Mouse (Mus musculus) forebrain, embryonic 13.5 days (tissue): ENCODE measurements at regions not wholly inside any gene's neighbourhood (a gene's known extent, or its start where the extent isn't known, plus 50 kb on each side); places are given as distances from the start of the nearest gene placed in this dataset.

ENCODE experiments used
- ATAC-seq: fragments of 200-750 bp; cut with Nextera tagmentation; 2 replicates; pipeline ENCODE4 v1.8.0; 2017
- H3K27ac ChIP-seq: fragments of 300-500 bp; sonication (generic); 2 replicates; pipeline ENCODE4 v1.5.1; 2015; ENCODE audit warnings: inconsistent platforms, mild to moderate bottlenecking, moderate library complexity
- H3K27me3 ChIP-seq: fragments of 300-500 bp; sonication (generic); 2 replicates; pipeline ENCODE4 v1.6.1; 2015; ENCODE audit warnings: mild to moderate bottlenecking, inconsistent platforms
- H3K36me3 ChIP-seq: fragments of 300-500 bp; sonication (generic); 2 replicates; pipeline ENCODE4 v1.6.1; 2015; ENCODE audit warnings: mild to moderate bottlenecking, inconsistent platforms; ENCODE audit not compliant: poor library complexity, severe bottlenecking
- H3K4me1 ChIP-seq: fragments of 300-500 bp; sonication (generic); 2 replicates; pipeline ENCODE4 v1.6.1; 2015; ENCODE audit warnings: inconsistent platforms
- H3K4me2 ChIP-seq: fragments of 300-500 bp; sonication (generic); 2 replicates; pipeline ENCODE4 v1.6.1; 2015; ENCODE audit warnings: inconsistent platforms, mild to moderate bottlenecking, moderate library complexity
- H3K4me3 ChIP-seq: fragments of 300-500 bp; sonication (generic); 2 replicates; pipeline ENCODE4 v1.5.1; 2015; ENCODE audit warnings: mild to moderate bottlenecking, inconsistent platforms
- H3K9ac ChIP-seq: fragments of 300-500 bp; sonication (generic); 2 replicates; pipeline ENCODE4 v1.6.1; 2015; ENCODE audit warnings: mild to moderate bottlenecking, inconsistent platforms
- H3K9me3 ChIP-seq: fragments of 300-500 bp; sonication (generic); replicated peaks from 2 replicates; pipeline ENCODE4 v1.6.1; 2016; ENCODE audit warnings: inconsistent platforms
- WGBS: fragments of 180-500 bp; shearing (Covaris S2); methylation state at CpG from one replicate; pipeline ENCODE4 v1.1.7; 2015; 5-methylcytosine and 5-hydroxymethylcytosine counted together

GRCm38 (mm10) chr9:23050751-23051150 is 172.1 kb upstream of the Bmper start:
- Histone ChIP-seq H3K9ac (no peak overlapping the region), H3K27ac (no peak overlapping the region), H3K27me3 (no peaks in the 10 kb centered on the region), H3K4me2 (no peak overlapping the region), H3K36me3 (no peaks in the 10 kb centered on the region), H3K9me3 (no peaks in the 10 kb centered on the region), H3K4me1 (no peaks in the 10 kb centered on the region), H3K4me3 (no peak overlapping the region)
- no peak for ATAC-seq
- 43% methylated on average over 2 of the region's 2 CpGs for WGBS

DNA sequence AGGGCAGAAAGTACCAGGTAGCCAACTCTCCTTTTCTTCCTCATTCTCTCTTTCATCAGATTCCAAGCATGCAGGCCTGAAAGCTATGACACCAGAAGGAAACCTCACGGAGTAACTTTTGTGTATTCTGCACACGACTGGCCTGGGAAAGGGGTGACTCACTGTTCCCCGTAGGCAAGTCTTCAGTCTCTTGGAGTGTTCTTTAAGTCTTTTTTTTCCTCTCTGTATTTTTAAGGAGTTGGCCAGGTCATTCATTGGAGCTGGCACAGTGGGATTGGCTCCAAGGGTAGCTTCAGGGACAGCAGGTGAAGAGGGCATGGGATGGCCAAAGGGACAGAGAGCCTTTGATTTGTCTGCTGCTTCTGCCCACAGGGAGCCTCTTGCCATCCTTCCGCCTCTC is 163.3 kb upstream of the Bmper start:
- 83% methylated on average over 4 of the region's 4 CpGs for WGBS

DNA sequence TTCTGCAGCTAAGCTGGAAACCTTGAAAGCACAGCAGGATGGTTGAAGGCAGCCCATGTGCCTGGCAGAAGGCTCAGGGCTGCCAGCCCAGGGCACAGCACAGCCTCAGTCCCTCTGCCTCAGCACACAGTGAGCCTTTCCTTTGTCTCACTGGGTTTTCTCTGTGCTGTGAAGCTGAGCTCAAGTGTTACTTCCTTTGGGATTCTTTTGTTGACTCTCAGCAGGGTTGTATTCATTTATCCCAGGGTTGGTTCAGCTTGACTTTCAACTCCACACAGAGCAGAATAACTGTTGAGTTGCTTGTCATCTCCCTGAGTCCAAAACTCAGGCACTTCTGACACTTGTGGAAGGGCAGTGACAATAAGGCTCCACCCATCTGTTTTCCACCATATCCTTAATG is 162.3 kb upstream of the Bmper start:
- Histone ChIP-seq H3K4me1 (peaks cover 34% of the 10 kb centered on the region), H3K36me3 (no peaks in the 10 kb centered on the region), H3K4me2 (no peak overlapping the region), H3K9me3 (no peaks in the 10 kb centered on the region), H3K27me3 (no peaks in the 10 kb centered on the region), H3K4me3 (no peak overlapping the region), H3K9ac (no peak overlapping the region), H3K27ac (peak overlapping the region; percentile 65)
- ATAC-seq: no peak

More for the DNA sequence above, 163.3 kb upstream of the Bmper start:
- ATAC-seq: no peak
- no peak overlapping the region for H3K4me3 ChIP-seq
- H3K27ac ChIP-seq: no peak overlapping the region
- H3K4me2 ChIP-seq: no peak overlapping the region
- H3K36me3 ChIP-seq: no peaks in the 10 kb centered on the region
- H3K4me1 ChIP-seq: peaks cover 34% of the 10 kb centered on the region
- no peaks in the 10 kb centered on the region for H3K27me3 ChIP-seq
- no peak overlapping the region for H3K9ac ChIP-seq
- H3K9me3 ChIP-seq: no peaks in the 10 kb centered on the region

DNA sequence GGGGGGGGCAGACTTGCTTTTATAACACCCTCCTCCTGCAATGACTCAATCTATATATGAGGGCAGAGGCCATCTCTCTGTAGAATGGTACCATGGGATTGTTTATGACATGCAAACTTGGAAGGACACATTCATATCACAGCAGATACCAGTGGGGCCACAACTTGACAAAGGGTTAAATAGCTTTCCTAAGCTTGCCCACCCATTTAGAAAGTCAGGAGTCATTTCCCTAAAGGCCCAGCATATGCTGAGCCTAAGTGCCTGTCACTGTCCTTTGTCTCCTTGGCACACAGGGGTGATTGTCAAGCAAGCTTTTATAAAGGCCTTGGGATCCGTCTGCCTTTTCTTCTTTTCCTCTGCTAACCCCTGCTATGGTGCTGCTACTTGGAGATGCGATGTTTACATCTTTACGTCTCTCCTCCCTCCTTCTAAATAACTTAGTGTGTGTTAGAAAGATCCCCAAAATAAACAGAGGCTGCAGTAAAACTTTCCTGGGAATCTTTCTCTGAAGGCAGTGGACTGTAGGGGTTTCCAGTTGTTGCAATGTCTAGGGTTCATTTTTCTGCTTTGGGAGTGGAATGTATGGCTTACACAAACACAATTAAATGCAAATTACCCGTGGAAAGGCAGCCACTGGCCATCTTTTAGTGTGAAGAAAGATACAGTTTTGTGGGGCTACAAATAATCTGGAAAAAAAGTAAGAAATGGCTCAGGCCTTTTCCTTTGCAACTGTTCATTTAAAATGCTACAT is 161.5 kb upstream of the Bmper start:
- WGBS: 10% methylated on average over 4 of the region's 4 CpGs
- H3K9ac ChIP-seq: no peak overlapping the region
- H3K4me1 ChIP-seq: peaks cover 34% of the 10 kb centered on the region
- no peak overlapping the region for H3K4me3 ChIP-seq
- H3K9me3 ChIP-seq: no peaks in the 10 kb centered on the region
- no peak overlapping the region for H3K4me2 ChIP-seq
- no peak for ATAC-seq
- no peaks in the 10 kb centered on the region for H3K27me3 ChIP-seq
- H3K27ac ChIP-seq: peak overlapping the region; percentile 65
- H3K36me3 ChIP-seq: no peaks in the 10 kb centered on the region

DNA sequence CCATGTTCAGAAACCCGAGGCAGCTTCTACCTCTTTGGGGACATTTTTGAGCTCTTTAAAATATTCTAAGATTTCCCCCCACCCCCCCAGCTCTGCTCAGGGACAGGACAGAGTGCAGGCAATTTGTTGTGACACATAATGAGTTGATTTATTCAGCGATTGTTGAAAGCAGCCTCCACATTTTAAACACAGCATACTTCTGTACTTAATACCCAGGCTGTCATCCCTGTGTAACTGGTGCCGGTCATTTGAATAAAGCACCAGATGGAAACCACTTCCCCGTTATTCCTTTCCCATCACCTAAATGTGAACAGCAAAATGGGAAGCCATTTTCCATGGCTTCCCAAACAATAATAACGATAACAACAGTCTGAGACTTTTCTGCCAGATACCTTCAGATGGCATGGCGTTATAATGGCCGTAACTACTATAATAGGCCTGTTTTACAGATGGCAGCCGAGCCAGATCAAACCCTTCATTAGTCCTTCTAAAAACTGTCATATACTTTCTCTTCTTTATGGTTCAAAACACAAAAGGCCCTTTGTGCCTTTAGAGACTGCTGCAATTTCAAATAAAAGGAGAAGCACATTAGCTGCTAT is 160.7 kb upstream of the Bmper start:
- Histone ChIP-seq H3K4me1 (peaks cover 34% of the 10 kb centered on the region), H3K4me3 (no peak overlapping the region), H3K36me3 (no peaks in the 10 kb centered on the region), H3K27me3 (no peaks in the 10 kb centered on the region), H3K27ac (peak overlapping the region; percentile 65), H3K9ac (no peak overlapping the region), H3K9me3 (no peaks in the 10 kb centered on the region), H3K4me2 (peak overlapping the region; percentile 11; the same call in 1 of the 2 replicates)
- peak; percentile 82 for ATAC-seq
- 21% methylated on average over 8 of the region's 8 CpGs for WGBS

GRCm38 (mm10) chr9:23062656-23063444 is 160.0 kb upstream of the Bmper start:
- Histone ChIP-seq H3K4me1 (peaks cover 34% of the 10 kb centered on the region), H3K27ac (peak overlapping the region; percentile 65), H3K9me3 (no peaks in the 10 kb centered on the region), H3K9ac (no peak overlapping the region), H3K36me3 (no peaks in the 10 kb centered on the region), H3K4me3 (no peak overlapping the region), H3K27me3 (no peaks in the 10 kb centered on the region), H3K4me2 (no peak overlapping the region)
- 45% methylated on average over 7 of the region's 7 CpGs for WGBS
- ATAC-seq: no peak; the same call in 1 of the 2 replicates

DNA sequence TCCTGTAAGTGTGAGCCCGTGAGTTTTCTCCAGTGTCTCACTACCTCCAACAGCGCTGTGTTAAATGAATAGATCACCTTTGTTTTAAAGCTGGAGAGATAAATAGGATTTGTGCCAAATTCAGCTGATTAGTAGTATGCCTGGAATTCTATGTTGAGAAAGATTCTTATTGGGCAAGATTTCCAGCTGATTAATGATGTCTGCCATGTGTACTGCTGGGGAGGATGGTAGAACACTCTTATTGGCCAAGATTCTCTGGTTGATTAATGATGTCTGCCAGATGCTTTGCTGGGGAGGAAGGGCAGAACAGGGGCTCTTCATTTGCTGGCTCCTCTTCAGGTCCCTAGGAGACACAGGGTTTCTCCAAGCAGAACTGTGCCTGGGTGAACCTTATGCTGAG is 158.9 kb upstream of the Bmper start:
- Histone ChIP-seq H3K9me3 (no peaks in the 10 kb centered on the region), H3K27ac (no peak overlapping the region), H3K4me1 (peaks cover 34% of the 10 kb centered on the region), H3K4me2 (no peak overlapping the region), H3K4me3 (no peak overlapping the region), H3K36me3 (no peaks in the 10 kb centered on the region), H3K9ac (no peak overlapping the region), H3K27me3 (no peaks in the 10 kb centered on the region)
- no peak for ATAC-seq
- 77% methylated on average over 2 of the region's 2 CpGs for WGBS

DNA sequence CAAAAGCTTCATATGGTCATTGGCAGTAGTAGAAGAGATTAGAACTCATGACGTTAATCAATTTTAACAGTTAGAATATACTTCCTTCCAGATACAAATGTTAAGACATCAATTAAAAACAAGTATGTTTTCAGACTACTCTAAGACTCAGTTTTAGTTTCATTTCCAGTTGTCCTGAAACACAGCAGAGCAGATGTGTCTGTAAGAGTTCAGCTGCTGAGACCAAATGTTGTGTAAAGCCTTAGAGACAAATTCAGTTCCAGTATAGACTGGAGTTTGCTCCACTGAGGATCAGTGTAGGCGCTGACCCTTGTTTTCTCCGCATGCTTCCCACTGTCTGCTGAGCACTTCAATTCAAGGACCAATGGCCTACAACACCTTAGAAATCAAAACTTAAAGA is 158.1 kb upstream of the Bmper start:
- 98% methylated on average over 3 of the region's 3 CpGs for WGBS
- no peak for ATAC-seq

GRCm38 (mm10) chr9:23068101-23068791 is 154.6 kb upstream of the Bmper start:
- Histone ChIP-seq H3K4me1 (peaks cover 6% of the 10 kb centered on the region), H3K27me3 (no peaks in the 10 kb centered on the region), H3K4me2 (no peak overlapping the region), H3K36me3 (no peaks in the 10 kb centered on the region), H3K9ac (no peak overlapping the region), H3K4me3 (no peak overlapping the region), H3K9me3 (no peaks in the 10 kb centered on the region), H3K27ac (no peak overlapping the region)
- 72% methylated on average over 6 of the region's 6 CpGs for WGBS
- ATAC-seq: no peak

More for the DNA sequence above, 158.1 kb upstream of the Bmper start:
- Histone ChIP-seq H3K36me3 (no peaks in the 10 kb centered on the region), H3K9ac (no peak overlapping the region), H3K4me1 (peaks cover 37% of the 10 kb centered on the region), H3K4me2 (no peak overlapping the region), H3K9me3 (no peaks in the 10 kb centered on the region), H3K4me3 (no peak overlapping the region), H3K27me3 (no peaks in the 10 kb centered on the region), H3K27ac (no peak overlapping the region)

DNA sequence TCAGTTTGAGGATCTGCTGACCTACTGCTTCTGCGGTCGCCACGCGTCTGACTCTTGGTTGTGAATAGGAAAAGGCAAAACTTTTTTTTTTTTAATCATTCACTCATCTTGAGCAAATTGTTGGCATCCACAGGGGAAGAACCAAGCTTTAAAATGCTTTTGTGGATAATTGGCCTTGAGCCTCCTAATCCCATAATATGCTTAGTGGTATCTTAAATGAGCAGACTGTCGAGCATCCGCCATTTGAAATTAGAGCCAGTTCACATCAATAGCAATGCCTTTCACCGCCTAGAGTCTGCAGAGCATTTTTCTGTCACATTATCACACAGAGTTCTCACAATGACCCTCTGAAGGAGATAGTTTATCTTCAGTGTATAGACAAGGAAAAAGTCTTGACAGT is 153.7 kb upstream of the Bmper start:
- Histone ChIP-seq H3K36me3 (no peaks in the 10 kb centered on the region), H3K27me3 (no peaks in the 10 kb centered on the region), H3K4me2 (no peak overlapping the region), H3K9me3 (no peaks in the 10 kb centered on the region), H3K4me1 (peaks cover 4% of the 10 kb centered on the region; the same call in 1 of the 2 replicates), H3K9ac (no peak overlapping the region), H3K4me3 (no peak overlapping the region), H3K27ac (no peak overlapping the region)
- ATAC-seq: no peak
- 37% methylated on average over 7 of the region's 7 CpGs for WGBS

- WGBS: 86% methylated on average over 2 of the region's 2 CpGs
- no peak for ATAC-seq
Observed at GRCm38 (mm10) chr9:23071006-23071405, 151.9 kb upstream of the Bmper start.

DNA sequence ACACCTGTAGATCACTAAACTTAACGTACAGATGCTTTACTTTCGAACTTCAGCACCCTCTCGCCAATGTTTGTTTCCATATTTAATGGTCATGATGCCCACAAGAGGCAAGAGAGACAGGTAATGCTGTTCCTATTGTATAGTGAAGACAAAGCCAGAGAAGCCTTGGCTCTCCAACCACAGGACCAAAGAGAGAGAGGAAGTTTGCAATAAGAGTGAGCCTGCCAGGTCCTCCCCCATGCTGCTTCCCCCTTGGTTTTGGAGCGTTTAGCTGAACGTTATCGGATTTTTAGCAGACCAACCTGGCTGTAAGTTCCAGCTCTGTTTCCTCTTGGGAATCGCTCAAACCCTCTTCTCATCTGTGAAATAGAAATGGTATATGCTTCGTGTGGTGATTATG is 150.1 kb upstream of the Bmper start:
- 87% methylated on average over 8 of the region's 8 CpGs for WGBS
- no peaks in the 10 kb centered on the region for H3K27me3 ChIP-seq

More at GRCm38 (mm10) chr9:23071006-23071405, 151.9 kb upstream of the Bmper start:
- H3K9me3 ChIP-seq: no peaks in the 10 kb centered on the region
- no peak overlapping the region for H3K4me2 ChIP-seq
- no peak overlapping the region for H3K27ac ChIP-seq
- no peak overlapping the region for H3K9ac ChIP-seq
- H3K27me3 ChIP-seq: no peaks in the 10 kb centered on the region
- no peak overlapping the region for H3K4me3 ChIP-seq
- H3K36me3 ChIP-seq: no peaks in the 10 kb centered on the region
- peaks cover 4% of the 10 kb centered on the region; the same call in 1 of the 2 replicates for H3K4me1 ChIP-seq

More for the DNA sequence above, 150.1 kb upstream of the Bmper start:
- H3K27ac ChIP-seq: no peak overlapping the region
- H3K9me3 ChIP-seq: no peaks in the 10 kb centered on the region
- H3K4me3 ChIP-seq: no peak overlapping the region
- no peak overlapping the region for H3K9ac ChIP-seq
- H3K36me3 ChIP-seq: no peaks in the 10 kb centered on the region
- peaks cover 4% of the 10 kb centered on the region; the same call in 1 of the 2 replicates for H3K4me1 ChIP-seq
- no peak overlapping the region for H3K4me2 ChIP-seq
- no peak for ATAC-seq
